Mouse (Mus musculus): Measurements from ENCODE around the gene Tspan4. TPM values are rescaled to one million over a fixed set of nuclear protein-coding genes. Genes with fewer than 3 reads are reported as not detected.

Tspan4 gene
- total RNA-seq (2014; rRNA removed) (52.5 and 79.6 TPM in 2 replicates), polyA plus RNA-seq (2015; fragmentation: Nextera tagmentation; extraction: Ambion mirVana) (54.9 and 57.9 TPM in 2 replicates)

DNA sequence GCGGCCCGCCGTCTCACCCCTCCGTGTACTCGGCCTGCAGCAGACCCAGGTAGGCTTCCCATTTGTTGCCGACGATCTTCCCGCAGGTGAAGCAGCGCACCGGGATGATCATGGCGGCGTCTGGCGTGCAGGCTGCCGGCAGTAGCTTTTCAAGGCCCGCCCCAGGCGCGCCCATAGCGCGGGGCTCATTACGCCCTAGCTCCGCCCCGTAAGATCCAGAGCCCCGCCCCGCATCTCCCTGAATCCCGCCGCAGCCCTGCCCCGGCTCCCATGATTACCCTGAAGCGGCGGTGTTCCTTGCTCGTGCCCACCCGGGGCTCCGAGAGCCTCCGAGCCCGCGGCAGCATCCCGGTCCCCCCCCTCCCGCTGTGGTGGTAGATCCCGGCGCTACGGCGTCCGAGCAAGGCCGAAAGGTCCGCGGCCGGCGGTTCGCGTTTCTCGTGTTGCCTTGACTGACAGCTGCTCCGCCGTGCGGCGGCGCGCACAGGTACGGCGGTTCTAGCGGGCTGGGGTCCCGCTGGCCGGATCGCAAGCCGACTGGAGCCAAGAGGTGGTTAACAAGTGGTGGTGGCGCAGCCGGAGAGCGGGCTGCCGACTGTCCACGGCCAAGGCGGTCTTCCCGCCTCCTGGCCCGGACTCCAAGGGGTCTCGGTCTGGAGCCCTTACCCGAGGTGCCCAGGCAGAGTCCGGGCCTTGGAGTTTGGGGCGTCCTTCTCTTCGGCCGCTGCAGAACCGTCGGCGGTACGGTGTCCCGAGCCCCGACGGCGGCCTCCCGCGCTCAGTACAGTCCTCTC lies at the start of gene Tspan4, which contains the start of gene Polr2l:
TSS of gene Tspan4 (plus strand) at position 230 of the 794 bp plus-strand sequence.
TSS of gene Polr2l (minus strand) at position 122 of the 794 bp plus-strand sequence.
- Histone ChIP-seq H3K4me3 (ENCODE audit: low read depth, low read length) (peak within 1 kb of the TSS; percentile 69), H3K9me3 (ENCODE audit: low read length) (no peaks in the 10 kb centered on the region), H3K36me3 (ENCODE audit: insufficient read depth) (peaks cover 17% of the 10 kb centered on the region), H3K4me1 (ENCODE audit: insufficient read depth) (peaks cover 9% of the 10 kb centered on the region), H3K27ac (ENCODE audit: low read depth, low read length) (peak within 1 kb of the TSS; percentile 83), H3K4me2 (ENCODE audit: low read depth) (peak within 1 kb of the TSS; percentile 71), H3K27me3 (ENCODE audit: insufficient read depth, low read length) (no peaks in the 10 kb centered on the region), H3K9ac (peak within 1 kb of the TSS; percentile 91)
- 1% methylated on average over 86 of the region's 87 CpGs for WGBS
- DNase-seq = peak; percentile 91
- TF ChIP-seq CTCF (IDR thresholded peaks at IDR 0.05; ENCODE audit: low read depth) = peak; percentile 33; the same call in 1 of the 2 replicates
- ATAC-seq = peak; percentile 93

DNA sequence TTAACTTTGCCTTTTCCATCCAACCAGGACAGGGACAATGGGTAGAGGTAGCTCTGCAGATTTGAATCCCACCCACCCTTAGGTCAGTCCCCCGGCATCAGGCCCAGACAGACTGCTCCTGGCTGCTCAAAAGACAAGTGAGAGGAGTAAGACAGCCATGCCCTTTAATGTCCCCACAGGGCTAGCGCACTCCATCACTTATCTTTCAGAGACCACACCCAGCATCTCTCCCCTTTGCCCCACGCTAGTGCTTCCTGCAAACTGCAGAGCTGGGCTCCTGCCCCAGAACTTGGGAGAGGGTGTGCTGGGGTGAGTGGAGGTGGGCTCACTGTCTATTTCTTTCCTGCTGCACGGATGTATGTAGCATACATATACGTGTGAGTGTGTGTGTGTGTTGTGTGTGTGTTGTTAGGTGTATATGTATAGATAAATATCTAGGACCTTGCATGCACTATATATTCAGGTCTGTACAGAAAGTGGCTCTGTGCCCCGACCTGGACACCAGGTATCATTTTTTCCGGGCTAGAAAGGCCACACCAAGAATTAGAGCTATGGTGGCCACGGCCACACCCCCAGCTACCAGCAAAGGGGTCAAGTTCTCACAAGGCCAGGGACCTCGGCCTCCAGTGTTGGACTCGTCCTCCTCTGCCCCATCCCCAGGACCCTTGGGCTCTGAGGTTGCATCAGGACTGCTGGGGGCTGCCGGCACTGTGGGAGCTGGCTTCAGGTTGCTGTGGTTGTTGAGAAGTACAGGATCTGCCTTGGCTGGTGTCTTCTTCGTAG lies 47.9 kb upstream of the Tspan4 start:
- ATAC-seq (no peak), DNase-seq (no peak)
- Histone ChIP-seq H3K27me3 (ENCODE audit: insufficient read depth, low read length) (no peaks in the 10 kb centered on the region), H3K4me2 (ENCODE audit: low read depth) (no peak overlapping the region), H3K9me3 (ENCODE audit: low read length) (no peaks in the 10 kb centered on the region), H3K27ac (ENCODE audit: low read depth, low read length) (no peak overlapping the region), H3K4me3 (ENCODE audit: low read depth, low read length) (no peak overlapping the region), H3K36me3 (ENCODE audit: insufficient read depth) (peaks cover 30% of the 10 kb centered on the region), H3K9ac (no peak overlapping the region), H3K4me1 (ENCODE audit: insufficient read depth) (0 out of 2 replicates have a peak, but pooled peaks cover 8% of the 10 kb centered on the region)
- 90% methylated on average over 12 of the region's 12 CpGs for WGBS
- no peak for TF ChIP-seq CTCF (IDR thresholded peaks at IDR 0.05; ENCODE audit: low read depth)

- ATAC-seq = no peak
- DNase-seq = no peak
- H3K27me3 ChIP-seq (ENCODE audit: insufficient read depth, low read length) = no peaks in the 10 kb centered on the region
- peaks cover 46% of the 10 kb centered on the region for H3K36me3 ChIP-seq (ENCODE audit: insufficient read depth)
- H3K27ac ChIP-seq (ENCODE audit: low read depth, low read length) = peak overlapping the region; percentile 77
- peaks cover 12% of the 10 kb centered on the region for H3K4me1 ChIP-seq (ENCODE audit: insufficient read depth)
- H3K4me2 ChIP-seq (ENCODE audit: low read depth) = peak overlapping the region; percentile 75
- peak overlapping the region; percentile 71 for H3K9ac ChIP-seq
- H3K9me3 ChIP-seq (ENCODE audit: low read length) = no peaks in the 10 kb centered on the region
- WGBS = 50% methylated on average over 5 of the region's 5 CpGs
- TF ChIP-seq CTCF (IDR thresholded peaks at IDR 0.05; ENCODE audit: low read depth) = no peak
- peak overlapping the region; percentile 45 for H3K4me3 ChIP-seq (ENCODE audit: low read depth, low read length)
These were observed 46.3 kb upstream of the Tspan4 start for GRCm38 (mm10) chr7:141428701-141429100.

DNA sequence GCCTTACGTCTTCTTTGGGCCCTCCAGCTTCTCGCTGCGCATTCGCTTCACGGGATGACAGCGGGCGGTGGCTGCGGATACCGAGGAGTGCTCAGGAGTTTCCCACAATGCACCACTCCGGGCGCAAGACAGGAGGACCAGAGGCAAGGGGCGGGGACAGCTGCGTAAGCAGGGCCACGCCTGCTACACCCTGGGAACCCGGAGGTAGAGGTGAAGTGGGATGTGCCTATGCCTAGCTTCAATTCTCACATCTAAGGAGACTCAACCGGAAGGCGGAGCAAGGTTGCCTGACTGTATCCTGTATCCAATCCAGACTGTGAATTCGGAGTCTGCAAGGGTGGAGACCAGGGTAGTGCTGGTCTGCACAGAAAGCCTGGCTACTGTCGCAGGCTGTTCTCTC lies 45.7 kb upstream of the Tspan4 start, which contains the start of gene Cend1:
TSS of gene Cend1 (minus strand) at position 182 of the 400 bp plus-strand sequence.
- DNase-seq (peak; percentile 82), ATAC-seq (peak; percentile 90)
- peak within 1 kb of the TSS; percentile 45 for H3K4me3 ChIP-seq (ENCODE audit: low read depth, low read length)
- peaks cover 16% of the 10 kb centered on the region for H3K4me1 ChIP-seq (ENCODE audit: insufficient read depth)
- H3K9me3 ChIP-seq (ENCODE audit: low read length) = no peaks in the 10 kb centered on the region
- peak within 1 kb of the TSS; percentile 71 for H3K9ac ChIP-seq
- H3K36me3 ChIP-seq (ENCODE audit: insufficient read depth) = peaks cover 48% of the 10 kb centered on the region
- H3K4me2 ChIP-seq (ENCODE audit: low read depth) = peak within 1 kb of the TSS; percentile 75
- 2% methylated on average over 19 of the region's 19 CpGs for WGBS
- peak; percentile 38 for TF ChIP-seq CTCF (IDR thresholded peaks at IDR 0.05; ENCODE audit: low read depth)
- H3K27ac ChIP-seq (ENCODE audit: low read depth, low read length) = peak within 1 kb of the TSS; percentile 77
- no peaks in the 10 kb centered on the region for H3K27me3 ChIP-seq (ENCODE audit: insufficient read depth, low read length)

GRCm38 (mm10) chr7:141429840-141430584 lies 45.0 kb upstream of the Tspan4 start:
- 65% methylated on average over 9 of the region's 9 CpGs for WGBS
- no peak for TF ChIP-seq CTCF (IDR thresholded peaks at IDR 0.05; ENCODE audit: low read depth)
- H3K4me1 ChIP-seq (ENCODE audit: insufficient read depth) = peaks cover 18% of the 10 kb centered on the region
- H3K27ac ChIP-seq (ENCODE audit: low read depth, low read length) = 0 out of 2 replicates have a peak overlapping the region, but pooled peaks have one; percentile 77
- no peaks in the 10 kb centered on the region for H3K9me3 ChIP-seq (ENCODE audit: low read length)
- H3K36me3 ChIP-seq (ENCODE audit: insufficient read depth) = peaks cover 48% of the 10 kb centered on the region
- ATAC-seq = no peak
- H3K9ac ChIP-seq = peak overlapping the region; percentile 71; the same call in 1 of the 2 replicates
- H3K4me3 ChIP-seq (ENCODE audit: low read depth, low read length) = peak overlapping the region; percentile 45; the same call in 1 of the 2 replicates
- DNase-seq = no peak
- peak overlapping the region; percentile 75 for H3K4me2 ChIP-seq (ENCODE audit: low read depth)
- no peaks in the 10 kb centered on the region for H3K27me3 ChIP-seq (ENCODE audit: insufficient read depth, low read length)

DNA sequence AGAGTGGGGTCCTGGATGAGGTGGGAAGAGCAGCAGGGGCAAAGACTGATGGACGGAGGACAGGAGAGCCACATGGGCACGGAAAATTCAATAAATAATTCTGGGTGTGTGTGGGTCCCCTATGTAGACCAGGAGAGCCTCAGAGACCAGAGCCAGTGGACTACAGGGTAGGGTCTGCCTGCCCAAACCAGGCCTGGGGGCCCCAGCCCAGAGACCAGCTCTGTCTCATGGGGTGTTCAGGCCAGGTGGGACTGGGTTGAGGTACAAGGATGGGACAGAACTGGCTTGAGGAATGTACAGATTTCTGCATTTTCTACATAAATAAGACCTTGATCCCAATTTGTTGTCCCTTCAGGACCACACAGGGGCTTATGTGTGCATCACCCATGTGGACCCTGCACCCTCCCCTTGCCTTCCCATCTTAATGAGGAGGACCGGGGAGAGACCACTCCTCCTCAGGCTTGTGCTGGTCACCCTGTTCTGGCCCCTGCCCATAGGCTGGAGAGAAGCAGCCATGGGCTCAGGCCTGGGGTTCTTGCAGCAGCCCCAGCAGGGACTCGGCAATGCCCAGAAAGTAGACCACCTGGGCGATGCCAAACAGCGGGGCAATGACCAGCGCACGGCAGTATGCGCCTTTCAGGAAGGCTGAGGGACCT lies 44.3 kb upstream of the Tspan4 start:
- Histone ChIP-seq H3K27me3 (ENCODE audit: insufficient read depth, low read length) (no peaks in the 10 kb centered on the region), H3K27ac (ENCODE audit: low read depth, low read length) (no peak overlapping the region), H3K36me3 (ENCODE audit: insufficient read depth) (peaks cover 48% of the 10 kb centered on the region), H3K4me1 (ENCODE audit: insufficient read depth) (peaks cover 22% of the 10 kb centered on the region), H3K4me2 (ENCODE audit: low read depth) (no peak overlapping the region), H3K9ac (no peak overlapping the region), H3K4me3 (ENCODE audit: low read depth, low read length) (no peak overlapping the region), H3K9me3 (ENCODE audit: low read length) (no peaks in the 10 kb centered on the region)
- no peak for ATAC-seq
- no peak for TF ChIP-seq CTCF (IDR thresholded peaks at IDR 0.05; ENCODE audit: low read depth)
- WGBS = 95% methylated on average over 9 of the region's 9 CpGs
- DNase-seq = no peak

Data from forebrain, postnatal 0 days (tissue).